Mouse (Mus musculus): ENCODE data around the gene Ddi1. TPM values are rescaled to one million over a fixed set of nuclear protein-coding genes. Genes with fewer than 3 reads are reported as not detected.

Ddi1 gene
- polyA plus RNA-seq, 1 experiment from 2014 or later = 0.16 TPM

Other genes starting within 250 kb of the Ddi1 start
- gene Pdgfd, start 101.3 kb downstream of the Ddi1 start, polyA plus RNA-seq (2014; fragmentation: Nextera tagmentation; extraction: Ambion mirVana) = 3.2 and 3.3 TPM in 2 replicates

Data from neural tube, embryonic 14.5 days (tissue).